Mouse (Mus musculus): ENCODE data around the gene Fam76a.

DNA sequence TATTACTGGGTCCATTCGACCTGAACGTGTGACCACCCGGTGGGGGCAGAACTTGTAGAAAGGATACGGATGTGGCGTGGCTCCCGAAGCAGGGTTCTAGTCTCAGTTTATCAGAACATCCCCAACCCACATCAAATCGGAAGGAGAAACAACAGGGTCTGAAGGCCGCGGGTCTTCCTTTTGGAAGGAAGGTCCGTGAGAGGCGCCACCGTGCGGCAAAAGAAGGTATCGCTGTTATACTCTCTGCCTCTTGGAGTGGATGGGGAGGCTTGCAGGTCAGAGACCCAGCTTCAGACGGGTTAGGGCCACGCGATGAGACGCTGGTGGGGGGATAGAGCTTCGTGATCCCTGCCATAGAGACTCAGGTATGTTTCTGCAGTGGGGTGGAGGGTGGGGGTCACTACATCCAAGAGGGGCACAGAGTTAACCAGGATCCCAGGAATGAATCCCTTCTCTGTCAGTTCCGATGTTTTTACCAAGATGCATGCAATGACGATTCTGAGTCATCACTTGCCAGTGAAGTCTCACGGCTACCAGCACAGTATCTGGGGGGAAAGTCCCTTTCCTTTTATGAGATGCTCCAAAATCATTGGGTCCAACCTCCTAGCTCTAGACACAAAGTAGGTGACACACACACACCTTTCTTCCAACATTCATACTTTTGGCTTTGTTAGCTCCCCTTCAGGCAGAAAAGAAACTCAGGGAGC is 17.2 kb upstream of the Fam76a start:
- peak; percentile 92 for TF ChIP-seq CTCF (IDR thresholded peaks at IDR 0.05; ENCODE audit: control insufficient read depth, insufficient read depth, insufficient replicate concordance, low read depth, low read length)
- no peak for TF ChIP-seq POLR2A (IDR thresholded peaks at IDR 0.05; ENCODE audit: control insufficient read depth, low read depth, low read length)

All from testis, adult 2 months (tissue).